Mouse (Mus musculus) liver, embryonic 11.5 days (tissue): Measurements from ENCODE around the gene Atad5. TPM values are rescaled to one million over a fixed set of nuclear protein-coding genes. Genes with fewer than 3 reads are reported as not detected.
A peak's percentile ranks its signal among the peaks of the same experiment; 100 is the strongest.

Source experiments
- ATAC-seq: fragments of 200-750 bp; cut with Nextera tagmentation; replicated peaks from 2 replicates; pipeline ENCODE4 v1.8.0; 2017; ENCODE audit warnings: moderate number of reproducible peaks, mild to moderate bottlenecking, moderate TSS enrichment, moderate library complexity; ENCODE audit not compliant: low FRiP score
- DNase-seq: peaks from one replicate; pipeline ENCODE4 v3.0.0-alpha.2; 2017; ENCODE audit warnings: low spot score
- H3K27ac ChIP-seq: fragments of 300-500 bp; sonication (generic); 2 replicates; pipeline ENCODE4 v1.5.1; 2014; ENCODE audit warnings: mild to moderate bottlenecking, low read depth, low read length, control low read depth
- H3K27me3 ChIP-seq: fragments of 300-500 bp; sonication (generic); replicated peaks from 2 replicates; pipeline ENCODE4 v1.6.1; 2014; ENCODE audit warnings: low read length, mixed read lengths; ENCODE audit not compliant: control insufficient read depth, insufficient read depth
- H3K36me3 ChIP-seq: fragments of 300-500 bp; sonication (generic); 2 replicates; pipeline ENCODE4 v1.6.1; 2014; ENCODE audit warnings: mild to moderate bottlenecking, low read length, moderate library complexity, mixed read lengths; ENCODE audit not compliant: control insufficient read depth, insufficient read depth
- H3K4me1 ChIP-seq: fragments of 300-500 bp; sonication (generic); replicated peaks from 2 replicates; pipeline ENCODE4 v1.6.1; 2014; ENCODE audit warnings: low read length, mixed read lengths; ENCODE audit not compliant: control insufficient read depth, insufficient read depth
- H3K4me2 ChIP-seq: fragments of 300-500 bp; sonication (generic); 2 replicates; pipeline ENCODE4 v1.6.1; 2014; ENCODE audit warnings: mild to moderate bottlenecking, control low read depth, moderate library complexity
- H3K4me3 ChIP-seq: fragments of 300-500 bp; sonication (generic); 2 replicates; pipeline ENCODE4 v1.5.1; 2014; ENCODE audit warnings: low read depth, low read length, control low read depth
- H3K9ac ChIP-seq: fragments of 300-500 bp; sonication (generic); 2 replicates; pipeline ENCODE4 v1.6.1; 2014; ENCODE audit warnings: low read depth, low read length, control low read depth
- H3K9me3 ChIP-seq: fragments of 300-500 bp; sonication (generic); 2 replicates; pipeline ENCODE4 v1.6.1; 2016; ENCODE audit warnings: low read length, inconsistent platforms, mixed read lengths; ENCODE audit not compliant: control insufficient read depth
- WGBS: fragments of 180-500 bp; shearing (Covaris S2); extraction: QIAGEN DNeasy Blood & Tissue Kit; methylation state at CpG from one replicate; pipeline ENCODE4 v1.1.7; 2014; 5-methylcytosine and 5-hydroxymethylcytosine counted together
- polyA plus RNA-seq: library from polyadenylated mRNA; unstranded; fragments of >200 nt; fragmentation: Nextera tagmentation; extraction: Ambion mirVana; gene quantifications from 2 replicates; pipeline ENCODE4 v1.2.1, GENCODE M21; 2014

Gene Atad5
- 19.4 and 23.6 TPM in 2 replicates for polyA plus RNA-seq

GRCm38 (mm10) chr11:80088917-80089816, at the start of gene Atad5:
TSS of gene Atad5 (plus strand) at chr11:80089400.
- Histone ChIP-seq H3K4me3 (peak within 1 kb of the TSS; percentile 100), H3K27me3 (no peaks in the 10 kb centered on the region), H3K36me3 (no peaks in the 10 kb centered on the region), H3K4me1 (peaks cover 10% of the 10 kb centered on the region), H3K9me3 (no peaks in the 10 kb centered on the region), H3K9ac (peak within 1 kb of the TSS; percentile 100), H3K27ac (peak within 1 kb of the TSS; percentile 90), H3K4me2 (peak within 1 kb of the TSS; percentile 71)
- DNase-seq, result peak; percentile 82
- peak; percentile 74 for ATAC-seq
- 4% methylated on average over 57 of the region's 57 CpGs for WGBS

- no peaks in the 10 kb centered on the region for H3K9me3 ChIP-seq
- no peaks in the 10 kb centered on the region for H3K4me1 ChIP-seq
- DNase-seq, result no peak
- H3K27me3 ChIP-seq, result no peaks in the 10 kb centered on the region
- H3K27ac ChIP-seq, result peak overlapping the region; percentile 14; the same call in 1 of the 2 replicates
- H3K4me2 ChIP-seq, result no peak overlapping the region
- 61% methylated on average over 10 of the region's 10 CpGs for WGBS
- ATAC-seq, result no peak; the same call in 1 of the 2 replicates
- no peak overlapping the region for H3K9ac ChIP-seq
- H3K36me3 ChIP-seq, result peaks cover 3% of the 10 kb centered on the region; the same call in 1 of the 2 replicates
- no peak overlapping the region for H3K4me3 ChIP-seq
Measured at GRCm38 (mm10) chr11:80042615-80043418, 46.4 kb upstream of the Atad5 start.

- no peak overlapping the region for H3K4me3 ChIP-seq
- ATAC-seq, result no peak
- no peaks in the 10 kb centered on the region for H3K4me1 ChIP-seq
- WGBS, result 82% methylated on average over 8 of the region's 8 CpGs
- no peaks in the 10 kb centered on the region for H3K27me3 ChIP-seq
- no peaks in the 10 kb centered on the region for H3K9me3 ChIP-seq
- H3K4me2 ChIP-seq, result no peak overlapping the region
- no peak for DNase-seq
- peaks cover 7% of the 10 kb centered on the region for H3K36me3 ChIP-seq
- H3K27ac ChIP-seq, result peak overlapping the region; percentile 14; the same call in 1 of the 2 replicates
- H3K9ac ChIP-seq, result no peak overlapping the region
Measured at GRCm38 (mm10) chr11:80043419-80043817, 45.8 kb upstream of the Atad5 start.

GRCm38 (mm10) chr11:80046856-80047255, 42.3 kb upstream of the Atad5 start:
- Histone ChIP-seq H3K9me3 (no peaks in the 10 kb centered on the region), H3K36me3 (peaks cover 16% of the 10 kb centered on the region), H3K4me1 (no peaks in the 10 kb centered on the region), H3K27ac (no peak overlapping the region), H3K27me3 (no peaks in the 10 kb centered on the region), H3K4me3 (no peak overlapping the region), H3K4me2 (no peak overlapping the region), H3K9ac (no peak overlapping the region)
- DNase-seq (no peak), ATAC-seq (no peak)
- WGBS, result 92% methylated on average over 7 of the region's 7 CpGs

GRCm38 (mm10) chr11:80050088-80050487, 39.1 kb upstream of the Atad5 start:
- DNase-seq (no peak), ATAC-seq (no peak)
- Histone ChIP-seq H3K9me3 (no peaks in the 10 kb centered on the region), H3K9ac (no peak overlapping the region), H3K4me1 (no peaks in the 10 kb centered on the region), H3K4me2 (no peak overlapping the region), H3K36me3 (peaks cover 32% of the 10 kb centered on the region), H3K27ac (no peak overlapping the region), H3K4me3 (no peak overlapping the region), H3K27me3 (no peaks in the 10 kb centered on the region)
- WGBS, result 58% methylated on average over 2 of the region's 2 CpGs

GRCm38 (mm10) chr11:80052456-80052855, 36.7 kb upstream of the Atad5 start:
- 79% methylated on average over 7 of the region's 7 CpGs for WGBS
- Histone ChIP-seq H3K27ac (no peak overlapping the region), H3K9me3 (no peaks in the 10 kb centered on the region), H3K4me2 (no peak overlapping the region), H3K4me3 (no peak overlapping the region), H3K4me1 (no peaks in the 10 kb centered on the region), H3K27me3 (no peaks in the 10 kb centered on the region), H3K9ac (no peak overlapping the region), H3K36me3 (peaks cover 40% of the 10 kb centered on the region)
- ATAC-seq, result no peak
- DNase-seq, result no peak

GRCm38 (mm10) chr11:80053171-80053570, 36.0 kb upstream of the Atad5 start:
- Histone ChIP-seq H3K9me3 (no peaks in the 10 kb centered on the region), H3K36me3 (peaks cover 42% of the 10 kb centered on the region), H3K4me2 (no peak overlapping the region), H3K4me3 (no peak overlapping the region), H3K27me3 (no peaks in the 10 kb centered on the region), H3K4me1 (no peaks in the 10 kb centered on the region), H3K27ac (no peak overlapping the region), H3K9ac (no peak overlapping the region)
- ATAC-seq (no peak), DNase-seq (no peak)
- WGBS, result 88% methylated on average over 5 of the region's 5 CpGs

- 69% methylated on average over 4 of the region's 4 CpGs for WGBS
- no peak overlapping the region for H3K9ac ChIP-seq
- peaks cover 42% of the 10 kb centered on the region for H3K36me3 ChIP-seq
- H3K27me3 ChIP-seq, result no peaks in the 10 kb centered on the region
- no peak overlapping the region for H3K4me2 ChIP-seq
- ATAC-seq, result no peak
- H3K27ac ChIP-seq, result no peak overlapping the region
- DNase-seq, result no peak
- no peak overlapping the region for H3K4me3 ChIP-seq
- no peaks in the 10 kb centered on the region for H3K4me1 ChIP-seq
- H3K9me3 ChIP-seq, result no peaks in the 10 kb centered on the region
Measured at GRCm38 (mm10) chr11:80054659-80055058, 34.5 kb upstream of the Atad5 start.
